Mouse (Mus musculus): ENCODE measurements at regions not wholly inside any gene's neighbourhood (a gene's known extent, or its start where the extent isn't known, plus 50 kb on each side); places are given as distances from the start of the nearest gene placed in this dataset.

DNA sequence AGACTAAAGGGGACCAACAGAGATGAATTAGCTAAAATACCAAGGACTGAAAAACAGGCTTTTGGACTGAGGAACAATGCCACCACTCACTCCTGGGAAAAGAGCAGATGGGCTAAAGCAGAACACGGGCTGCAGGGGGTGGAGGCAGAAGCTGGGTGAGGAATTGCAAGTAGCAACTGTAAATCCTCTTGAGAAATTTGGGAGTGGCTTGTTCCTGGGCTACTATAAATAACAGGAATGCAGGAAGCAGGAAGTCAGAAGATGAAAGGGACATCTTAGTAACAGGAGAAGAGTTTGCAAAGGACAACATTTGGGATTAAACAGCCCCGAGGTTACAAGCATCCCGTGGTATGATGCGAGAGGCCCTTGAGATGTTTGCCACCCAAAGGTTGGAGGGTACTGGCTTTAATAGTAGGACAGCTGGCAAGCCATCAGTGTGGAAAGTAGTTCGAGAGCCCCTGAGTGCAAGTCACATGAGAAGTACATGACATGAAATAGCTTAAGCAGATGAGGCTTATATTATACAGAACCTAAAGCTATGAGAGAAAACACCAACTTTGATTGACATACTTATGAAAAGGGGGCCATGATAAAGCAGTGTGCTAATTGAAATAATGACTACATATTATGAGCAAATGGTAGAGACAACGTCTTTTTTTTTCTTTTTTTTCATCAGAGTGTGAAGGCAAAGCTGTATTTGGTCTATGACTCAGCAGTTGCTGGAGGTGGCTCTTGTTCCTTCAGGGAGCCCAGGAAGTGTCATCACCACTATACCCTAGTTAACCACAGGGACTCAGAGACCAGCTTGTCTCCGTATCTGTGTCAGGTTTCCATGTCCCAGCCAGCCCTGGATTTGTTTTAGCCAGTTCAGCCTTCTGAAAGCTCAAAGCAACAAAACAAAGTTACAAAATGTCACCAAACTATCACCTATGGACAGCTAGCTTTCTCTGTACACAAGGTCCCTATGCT lies 357.6 kb upstream of the Acvr2a start:
- DNase-seq (ENCODE audit: low read depth, low spot score): no peak

DNA sequence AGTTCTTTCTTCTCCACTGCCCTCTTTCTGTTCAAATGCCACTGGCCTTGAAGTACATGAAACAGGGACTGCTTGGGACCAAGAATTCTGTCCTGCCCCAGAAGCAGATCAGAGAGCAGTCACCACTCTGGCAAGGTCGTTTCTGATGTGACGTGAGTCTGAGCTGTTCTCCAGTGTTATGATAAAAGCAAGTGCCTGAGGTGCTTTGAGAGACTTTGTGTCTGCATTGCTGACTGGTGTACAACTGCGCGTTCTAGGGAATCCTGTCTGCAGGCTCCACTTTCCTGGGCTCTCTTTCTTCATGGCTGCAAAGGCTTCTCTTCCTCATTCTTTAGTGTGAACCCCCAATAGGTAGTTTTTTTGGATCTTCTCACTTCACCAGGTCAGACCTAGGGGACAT lies 356.8 kb upstream of the Acvr2a start:
- no peak for DNase-seq (ENCODE audit: low read depth, low spot score)

DNA sequence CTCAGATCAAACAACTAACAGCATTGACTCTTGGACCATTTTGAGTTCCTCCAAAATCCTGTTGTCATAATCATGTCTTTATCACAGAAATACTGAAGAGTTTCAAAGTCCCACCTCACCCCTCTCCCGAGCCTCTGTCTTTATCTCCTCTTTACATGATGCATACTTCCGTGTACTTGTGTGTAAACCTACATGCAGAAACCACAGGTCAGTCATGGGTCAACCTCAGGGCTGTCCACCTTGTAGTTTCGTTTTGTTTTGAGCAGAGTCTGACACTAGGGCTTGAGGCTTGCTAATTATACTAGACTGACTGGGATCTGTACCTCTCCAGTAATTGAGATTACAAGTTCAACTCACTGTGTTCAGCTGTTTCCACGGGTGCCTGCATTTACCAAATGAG lies 348.4 kb upstream of the Acvr2a start:
- no peak for DNase-seq (ENCODE audit: low read depth, low spot score)

DNA sequence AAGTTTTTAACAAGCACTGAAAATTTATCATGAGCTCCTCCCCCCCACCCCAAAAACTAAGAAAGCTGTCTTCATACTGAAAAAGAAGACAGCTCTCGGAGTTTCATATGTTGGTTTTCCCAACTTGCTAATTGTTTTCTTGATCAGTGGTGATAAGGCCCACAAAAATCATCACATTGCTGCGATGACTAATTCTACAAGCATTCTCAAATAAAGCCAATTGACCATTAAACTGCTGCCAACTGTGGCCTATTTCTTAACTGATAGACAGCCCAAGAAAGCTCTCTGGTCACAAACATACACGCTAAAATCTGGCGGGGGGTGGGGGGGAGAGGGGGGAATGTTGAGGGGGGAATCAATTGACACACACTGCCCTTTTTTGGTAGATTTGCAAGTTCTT lies 345.0 kb upstream of the Acvr2a start:
- no peak for DNase-seq (ENCODE audit: low read depth, low spot score)

DNA sequence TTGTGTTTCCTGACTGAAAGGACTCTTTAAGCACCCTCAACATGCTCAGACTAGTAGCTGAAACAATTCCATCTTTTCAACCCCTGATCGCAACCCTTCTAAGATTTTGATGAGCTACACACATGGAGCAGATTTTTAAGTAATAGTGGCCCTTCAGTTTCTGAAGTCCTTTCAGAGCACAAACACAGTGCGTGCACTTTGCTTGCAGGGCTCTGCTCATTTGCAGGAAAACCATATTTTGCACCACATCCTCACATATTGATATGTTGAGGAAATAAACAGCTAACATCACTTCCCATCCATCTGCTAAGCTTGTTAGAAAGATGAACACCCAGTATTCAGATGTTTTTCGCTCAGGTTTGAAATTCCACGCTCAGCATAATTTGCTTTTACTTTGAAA lies 344.6 kb upstream of the Acvr2a start:
- DNase-seq (ENCODE audit: low read depth, low spot score): no peak

DNA sequence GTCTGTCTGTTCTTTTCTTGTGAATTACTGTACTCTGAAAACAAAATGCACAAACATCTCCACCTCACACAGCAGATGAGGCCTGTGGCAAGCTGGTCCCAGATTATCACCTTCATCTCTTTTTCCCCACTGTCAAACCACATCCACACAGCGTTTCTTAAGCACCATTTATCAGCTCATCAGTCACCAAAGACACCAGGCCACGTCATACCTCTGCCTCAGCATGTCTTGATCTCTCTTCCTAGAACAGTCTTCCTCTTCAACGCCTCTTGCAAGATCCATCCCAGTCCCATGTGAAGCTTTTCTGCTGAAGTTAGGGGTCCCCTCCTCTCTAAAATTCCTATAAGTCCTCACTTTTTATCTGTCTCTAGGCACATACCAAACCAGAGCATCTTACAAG lies 340.8 kb upstream of the Acvr2a start:
- DNase-seq (ENCODE audit: low read depth, low spot score): no peak

DNA sequence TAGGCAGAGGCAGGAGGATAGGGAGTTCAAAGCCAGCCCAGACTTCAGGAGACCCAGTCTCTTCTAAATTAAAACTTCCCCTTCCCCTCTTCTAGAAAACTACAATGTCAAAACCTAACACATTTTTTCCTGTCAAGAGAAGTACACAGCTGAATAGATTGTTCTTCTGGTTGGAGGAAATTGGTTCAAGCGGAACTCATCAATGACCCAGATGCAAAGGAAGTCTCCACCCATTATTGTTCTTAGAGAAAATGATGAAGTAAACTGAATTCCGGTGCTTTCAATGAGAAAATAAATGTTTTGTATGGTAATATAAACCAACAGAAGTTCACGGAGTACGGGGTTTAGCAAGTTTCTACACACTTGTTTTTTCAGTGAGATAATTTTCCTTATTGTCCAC lies 339.3 kb upstream of the Acvr2a start:
- DNase-seq (ENCODE audit: low read depth, low spot score): no peak

DNA sequence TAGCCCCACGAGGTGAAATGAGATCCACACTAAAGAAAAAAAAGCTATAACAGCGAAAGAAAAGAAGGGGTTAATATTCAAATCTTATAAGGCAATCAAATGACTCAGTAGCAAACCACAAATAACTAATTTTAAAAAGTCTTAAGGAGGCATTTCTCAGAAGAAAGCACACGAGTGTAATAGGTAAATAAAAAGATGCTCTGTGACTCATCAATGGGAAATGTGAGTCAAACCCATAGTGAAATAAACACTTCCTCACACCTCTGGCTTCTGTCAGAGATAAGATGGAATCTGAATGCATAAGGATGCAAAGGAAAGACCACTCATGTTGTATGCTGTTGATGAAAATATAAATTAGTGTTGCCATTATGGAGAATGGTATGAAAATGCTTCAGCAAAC lies 337.1 kb upstream of the Acvr2a start:
- no peak for DNase-seq (ENCODE audit: low read depth, low spot score)

DNA sequence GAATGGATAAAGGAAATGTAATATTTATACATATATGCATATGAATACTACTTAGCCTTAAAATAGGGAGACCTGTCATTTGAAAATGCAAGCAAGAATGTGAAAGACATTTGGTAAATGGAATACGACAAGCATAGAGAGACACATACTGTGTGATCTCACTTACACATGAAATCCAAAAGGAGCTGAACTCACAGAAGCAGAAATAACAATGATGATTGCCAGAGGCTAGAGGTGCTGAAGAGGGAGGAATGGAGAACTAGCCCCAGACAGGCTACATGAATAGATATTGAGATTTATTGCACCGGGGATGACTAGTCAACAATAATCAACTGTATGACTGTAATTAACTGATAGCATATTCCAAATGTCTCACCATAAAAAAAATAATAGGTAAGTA lies 336.6 kb upstream of the Acvr2a start:
- no peak for DNase-seq (ENCODE audit: low read depth, low spot score)

DNA sequence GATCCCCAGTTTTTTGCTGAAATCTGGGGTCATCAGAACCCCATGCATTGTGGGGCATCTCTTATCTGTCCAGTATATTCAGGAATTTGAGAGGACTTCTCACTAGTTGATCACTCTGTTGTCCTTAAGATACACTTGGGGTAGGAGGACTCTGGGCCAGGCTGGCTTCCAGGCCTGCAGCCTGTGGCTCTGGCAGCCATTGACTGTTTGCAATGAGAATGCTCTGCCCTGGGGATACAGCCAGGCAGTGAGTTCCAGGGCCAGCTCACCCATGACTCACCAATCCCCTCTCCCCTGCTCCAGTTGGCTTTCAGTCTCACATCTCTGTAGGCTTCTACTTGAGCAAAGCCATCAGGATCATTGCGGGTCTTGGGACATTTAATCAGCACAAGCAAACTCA lies 334.3 kb upstream of the Acvr2a start:
- DNase-seq (ENCODE audit: low read depth, low spot score): no peak

DNA sequence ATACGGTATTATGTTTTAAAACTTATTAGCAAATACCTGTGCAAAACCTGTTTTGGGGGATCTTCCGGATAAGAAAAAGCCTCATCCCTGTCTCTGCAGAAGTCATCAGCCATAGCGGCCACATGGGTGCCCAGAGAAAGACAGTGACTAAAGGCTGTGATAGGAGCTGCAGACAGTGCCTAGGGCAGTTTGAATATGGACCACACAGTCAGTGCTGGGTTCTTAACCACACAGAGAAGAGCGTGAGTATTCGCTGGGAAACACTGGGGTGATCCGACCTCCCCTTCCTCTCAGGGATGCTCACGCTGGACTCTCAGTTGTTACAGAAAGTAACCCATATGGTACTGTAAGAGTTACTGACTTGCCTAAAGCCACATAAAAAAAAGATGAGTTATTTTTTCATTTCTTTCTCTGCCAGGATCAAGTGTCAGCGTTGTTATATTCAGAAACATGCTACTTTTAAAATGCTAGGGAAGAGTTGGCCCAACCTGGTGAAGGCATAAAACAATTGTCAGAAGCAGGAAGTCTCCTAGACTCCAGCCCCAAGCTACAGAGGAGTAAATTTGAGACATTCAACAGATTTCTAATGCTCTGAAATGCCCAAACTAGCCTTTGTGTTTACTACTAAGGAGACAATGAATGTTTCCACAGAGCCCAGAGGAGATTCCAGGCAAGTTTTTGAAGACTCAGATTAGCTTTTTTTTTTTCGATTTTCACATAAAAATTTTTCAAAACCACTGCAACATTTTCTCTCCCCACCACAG lies 333.3 kb upstream of the Acvr2a start:
- DNase-seq (ENCODE audit: low read depth, low spot score): no peak

DNA sequence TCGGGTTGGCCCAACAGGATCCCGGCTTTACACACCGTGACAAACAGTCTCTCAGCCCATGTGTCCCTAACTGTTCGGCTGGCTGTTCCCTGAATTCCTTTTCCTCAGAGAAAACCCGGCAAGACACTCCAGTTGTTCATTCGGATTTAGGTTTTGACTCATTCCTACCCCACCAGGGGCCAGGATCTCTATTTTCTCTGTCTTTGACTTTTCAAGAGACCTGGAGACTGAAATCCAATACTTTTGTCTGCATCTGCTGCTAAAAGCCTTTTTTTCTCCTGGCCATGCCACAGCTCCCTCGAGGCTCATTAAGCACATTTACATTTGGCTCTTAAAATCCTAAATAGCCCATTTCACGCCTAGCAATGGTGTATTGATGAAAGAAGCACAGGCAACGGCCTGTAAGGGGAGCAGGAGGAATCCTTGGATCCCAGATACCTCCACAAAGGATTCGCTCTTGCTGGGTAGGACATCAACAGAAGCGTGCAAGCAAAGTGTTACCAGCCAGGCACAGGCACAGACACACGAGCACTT lies 332.6 kb upstream of the Acvr2a start:
- no peak for DNase-seq (ENCODE audit: low read depth, low spot score)

DNA sequence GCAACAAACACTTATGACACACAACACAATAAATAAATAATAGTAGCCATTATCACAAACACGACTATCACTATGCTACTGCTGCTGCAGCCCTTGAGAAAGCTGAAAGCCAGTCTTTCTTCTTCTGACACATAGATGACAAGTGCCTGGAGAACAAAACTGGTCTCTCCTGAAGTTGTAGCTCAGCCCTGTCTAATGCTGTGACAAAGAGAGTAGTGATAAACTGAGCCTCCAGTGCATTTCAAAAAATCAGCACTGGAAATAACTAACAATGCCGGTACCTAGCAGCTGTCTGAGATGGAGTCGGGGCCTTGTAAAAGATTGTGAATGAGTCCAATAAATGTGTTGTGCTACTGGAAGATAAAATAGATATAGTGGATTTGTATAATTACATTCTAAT lies 320.3 kb upstream of the Acvr2a start:
- DNase-seq (ENCODE audit: low read depth, low spot score): no peak

DNA sequence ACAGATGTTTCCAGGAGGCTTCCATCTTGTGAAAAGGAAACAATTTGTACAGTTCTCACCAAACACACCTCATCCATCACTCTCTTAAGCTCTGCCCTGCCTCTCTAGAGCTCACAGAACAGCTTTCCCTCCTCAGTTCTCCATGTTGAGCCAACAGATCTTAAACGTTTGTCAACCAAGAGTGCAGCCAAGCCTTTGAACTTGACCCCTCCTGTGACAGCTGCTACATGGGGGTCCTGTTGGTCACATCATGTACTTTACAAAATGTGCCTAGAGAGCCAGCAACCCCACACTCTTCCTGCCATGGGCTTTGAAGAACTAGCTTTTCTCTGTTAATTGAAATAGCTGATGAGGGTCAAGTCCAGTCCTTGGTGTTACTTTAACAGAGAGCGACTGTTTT lies 319.8 kb upstream of the Acvr2a start:
- no peak for DNase-seq (ENCODE audit: low read depth, low spot score)

DNA sequence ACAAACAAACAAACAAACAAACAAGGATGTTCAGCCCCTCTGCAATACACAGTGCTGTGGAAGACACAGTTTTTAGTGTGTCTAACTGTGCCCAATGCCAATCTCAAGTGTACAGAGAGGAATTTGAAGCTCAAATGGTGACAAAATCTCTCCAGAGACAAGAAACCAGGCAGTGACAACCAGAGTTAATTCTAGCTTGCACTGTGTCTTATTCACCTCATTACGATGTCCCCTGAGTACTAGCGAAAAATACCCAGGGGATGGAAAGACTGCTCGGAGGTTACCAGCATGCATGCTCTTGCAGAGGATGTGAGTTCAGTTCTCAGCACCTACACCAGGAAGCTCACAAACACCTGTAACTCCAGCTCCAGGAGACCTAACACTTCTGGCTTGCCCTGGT lies 319.3 kb upstream of the Acvr2a start:
- DNase-seq (ENCODE audit: low read depth, low spot score): no peak

DNA sequence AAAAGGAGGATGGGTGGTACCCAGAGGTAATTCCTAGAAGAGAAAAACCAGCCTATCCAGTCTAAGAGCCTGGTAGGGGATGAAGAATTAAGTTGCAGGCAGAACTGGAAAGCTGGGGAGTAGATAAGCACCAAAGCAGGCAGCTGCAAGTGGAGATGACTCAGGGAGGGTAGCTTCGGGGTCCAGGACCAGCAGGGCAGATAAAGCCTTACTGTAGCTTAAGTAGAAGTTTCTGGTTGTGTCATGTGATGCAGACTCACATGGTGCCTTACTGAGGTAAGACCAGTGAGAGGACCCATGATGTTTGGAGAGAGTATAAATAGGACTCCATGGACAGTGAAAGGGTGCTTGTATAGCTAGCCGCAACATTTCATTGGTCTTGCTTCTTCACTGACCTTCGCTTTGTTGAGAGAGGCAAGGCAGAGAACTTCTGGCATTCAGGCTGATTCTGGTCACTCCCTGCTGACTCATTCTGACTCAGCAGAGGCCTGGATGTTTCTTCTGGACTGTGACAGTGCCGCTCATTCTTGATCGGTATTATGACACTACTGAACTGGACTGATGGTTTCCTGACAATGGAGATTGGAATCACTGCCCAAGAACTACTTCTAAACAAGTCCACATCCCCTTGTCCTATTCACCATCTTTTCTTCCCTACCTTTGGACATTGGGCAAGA lies 315.7 kb upstream of the Acvr2a start:
- DNase-seq (ENCODE audit: low read depth, low spot score): no peak

DNA sequence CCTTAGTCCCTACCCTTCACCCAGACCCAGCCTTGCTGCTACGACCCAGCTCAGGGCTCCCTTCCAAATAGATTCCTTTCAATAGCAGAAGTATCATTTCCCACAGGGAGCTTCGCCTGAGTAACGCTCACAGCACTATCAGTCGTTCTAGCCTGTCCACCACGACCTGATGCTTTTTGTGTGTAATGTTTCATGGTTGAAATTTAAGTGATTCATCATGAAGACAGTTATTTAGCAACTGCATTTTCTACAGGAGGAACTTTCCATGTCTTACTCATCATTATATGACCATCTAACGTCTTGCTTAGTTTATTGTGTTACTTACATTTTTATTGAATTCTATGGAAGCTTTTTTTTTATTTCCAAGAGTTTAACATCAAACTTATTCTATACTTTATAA lies 314.5 kb upstream of the Acvr2a start:
- no peak for DNase-seq (ENCODE audit: low read depth, low spot score)

DNA sequence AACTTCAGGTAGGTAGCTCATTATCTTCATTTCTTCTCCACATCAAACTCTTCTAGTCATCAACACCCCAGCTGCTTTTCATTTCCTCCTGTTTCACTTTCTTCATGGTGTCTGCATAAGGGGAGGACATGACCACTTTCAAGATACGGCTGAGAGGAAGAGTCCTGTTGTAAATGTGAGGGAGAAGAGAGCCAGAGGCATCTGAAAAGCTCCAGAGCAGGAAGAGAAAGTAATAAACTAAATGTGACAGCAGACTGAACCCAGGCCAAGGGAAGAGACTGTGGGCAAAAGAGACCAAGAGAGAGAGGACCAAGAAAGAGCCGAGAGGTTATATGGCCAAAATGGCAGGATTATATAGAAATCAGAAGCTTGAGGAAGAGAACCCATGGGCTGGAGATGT lies 312.5 kb upstream of the Acvr2a start:
- no peak for DNase-seq (ENCODE audit: low read depth, low spot score)

DNA sequence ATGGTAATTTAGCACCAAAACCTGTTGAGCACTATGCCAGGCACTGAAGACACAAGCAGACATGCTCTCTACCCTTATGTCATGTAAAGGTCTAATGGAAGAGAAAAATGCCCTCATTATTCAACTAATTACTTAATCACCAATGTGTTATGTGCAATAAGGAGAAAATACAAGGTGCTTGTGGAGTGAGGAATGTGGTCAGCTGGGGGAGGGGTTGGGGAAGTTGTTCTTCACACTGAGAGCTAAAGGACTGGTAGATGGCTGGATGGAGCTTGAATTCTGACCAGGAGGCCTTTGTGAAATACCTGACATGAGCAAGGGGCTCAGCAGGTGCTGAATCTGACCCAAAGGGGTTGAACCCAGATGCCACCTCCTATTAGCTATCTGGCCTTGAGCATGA lies 300.1 kb upstream of the Acvr2a start:
- DNase-seq (ENCODE audit: low read depth, low spot score): no peak

DNA sequence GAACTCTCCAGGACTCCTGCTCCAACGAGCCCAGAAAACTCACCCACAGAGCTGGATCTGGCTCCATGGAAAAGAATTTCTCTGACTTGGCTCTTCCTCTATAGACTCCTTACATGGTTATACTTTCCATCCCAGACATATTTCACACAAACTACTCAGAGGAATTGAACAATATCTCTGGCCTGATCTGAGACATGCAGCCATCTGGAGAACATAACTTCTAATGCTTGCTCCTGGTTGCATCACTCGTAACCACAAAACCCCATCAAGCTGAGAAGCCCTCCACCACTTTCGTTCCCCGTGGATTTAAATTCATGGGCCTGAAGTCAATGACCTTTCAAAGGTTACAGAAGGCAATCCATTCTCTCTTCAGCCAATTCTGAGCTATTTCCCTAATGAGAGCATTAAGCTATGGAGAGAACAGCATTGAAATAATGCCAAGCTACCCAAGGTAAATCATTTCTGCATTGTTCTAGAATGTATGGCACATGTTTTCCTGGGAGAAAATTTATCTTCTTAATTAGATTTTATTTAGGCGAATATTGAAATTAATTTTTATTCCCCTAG lies 294.0 kb upstream of the Acvr2a start:
- no peak for DNase-seq (ENCODE audit: low read depth, low spot score)

DNA sequence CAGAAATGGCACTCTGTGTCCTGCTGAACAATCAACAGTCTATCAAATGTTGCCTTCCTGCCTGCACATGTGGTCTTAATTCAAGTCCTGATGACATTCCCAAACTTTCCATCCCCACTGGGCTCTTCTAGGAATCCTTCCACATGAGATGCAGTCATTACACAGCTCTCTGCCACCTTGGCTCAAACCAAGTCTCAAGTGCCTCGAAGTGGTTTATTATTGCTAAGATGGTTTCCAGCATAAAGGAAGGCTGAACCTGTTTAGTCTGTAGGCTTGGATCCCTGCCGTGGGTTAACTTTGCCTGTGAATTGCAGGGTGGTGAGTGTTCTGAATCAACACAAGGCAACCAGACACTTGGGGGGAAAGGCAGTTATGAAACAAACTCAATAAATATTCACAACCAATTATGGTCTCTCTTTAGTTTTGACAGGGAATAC lies 293.4 kb upstream of the Acvr2a start:
- DNase-seq (ENCODE audit: low read depth, low spot score): no peak

DNA sequence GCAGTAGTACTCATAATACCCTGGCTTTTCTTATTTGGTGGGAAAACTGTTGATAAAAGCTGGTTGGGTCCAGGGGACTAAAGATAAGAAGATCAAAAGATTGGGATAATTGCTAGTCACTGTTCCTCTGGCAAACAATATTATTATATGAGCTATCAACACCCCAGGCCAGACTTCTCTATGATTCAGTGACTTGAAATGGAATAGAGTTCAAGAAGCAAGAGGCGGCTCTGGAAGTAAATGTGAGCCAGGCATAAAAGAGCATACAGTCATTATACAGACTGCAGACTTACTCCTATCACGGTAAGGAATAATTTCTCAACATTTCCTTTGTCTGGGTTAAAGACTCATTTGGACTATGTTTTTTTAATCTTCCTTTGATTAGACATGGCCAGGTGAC lies 278.5 kb upstream of the Acvr2a start:
- DNase-seq (ENCODE audit: low read depth, low spot score): no peak

Data from brain, embryonic 18.5 days (tissue).